Mouse (Mus musculus) spleen, postnatal 10 days (tissue): ENCODE results near the gene Akap9.
"Not testable (repeated sequence)": the region's sequence is repeated elsewhere in the genome, so short reads cannot be mapped to it uniquely, and the experiment has no call there.

Experiments used
- DNase-seq, 2 experiments: peaks; one replicate each; pipeline ENCODE4 v3.0.0; 2021 to 2022; ENCODE audit warnings: low spot score in 2 of 2

Akap9 gene

DNA sequence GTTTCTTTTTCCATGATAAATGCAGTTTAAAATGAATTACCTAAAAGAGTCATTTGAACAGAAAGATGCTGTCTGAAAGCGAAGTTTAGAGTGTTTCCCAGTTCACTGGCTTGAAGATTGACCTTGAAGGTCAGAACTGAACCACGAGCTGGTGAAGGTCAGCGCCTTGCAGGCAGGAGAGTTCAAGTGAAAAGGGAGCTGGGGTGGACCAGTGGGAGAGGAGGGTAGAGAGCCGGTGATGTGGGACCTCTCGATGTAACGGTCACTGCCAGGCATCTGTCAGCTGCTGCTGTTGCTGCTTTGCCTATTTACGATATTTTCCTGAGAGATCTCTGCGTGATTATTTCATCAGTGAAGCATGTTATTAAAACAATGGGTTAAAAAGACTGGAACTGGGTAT lies 111.5 kb downstream of the Akap9 start:
- DNase-seq, result no peak

DNA sequence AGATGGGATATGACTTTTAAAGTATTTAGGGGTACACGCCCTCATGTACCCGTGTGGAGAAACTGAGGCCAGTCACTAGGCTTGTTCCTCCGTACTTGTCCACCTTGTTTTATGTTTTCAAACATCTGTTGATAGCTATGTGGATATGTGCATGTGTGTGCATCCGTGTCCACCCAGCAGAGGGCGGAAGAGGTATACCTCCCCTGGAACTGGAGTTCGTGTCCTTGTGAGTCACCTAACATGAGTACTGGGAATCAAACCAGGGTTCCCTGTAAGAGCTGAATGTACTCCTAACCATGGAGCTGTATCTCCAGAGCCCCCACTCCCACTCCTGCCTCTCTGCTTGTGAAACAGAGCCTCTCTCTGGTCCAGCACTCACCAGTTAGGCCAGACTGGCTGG lies 112.5 kb downstream of the Akap9 start:
- DNase-seq, result peak in 1 of 2 experiments; percentile 39

DNA sequence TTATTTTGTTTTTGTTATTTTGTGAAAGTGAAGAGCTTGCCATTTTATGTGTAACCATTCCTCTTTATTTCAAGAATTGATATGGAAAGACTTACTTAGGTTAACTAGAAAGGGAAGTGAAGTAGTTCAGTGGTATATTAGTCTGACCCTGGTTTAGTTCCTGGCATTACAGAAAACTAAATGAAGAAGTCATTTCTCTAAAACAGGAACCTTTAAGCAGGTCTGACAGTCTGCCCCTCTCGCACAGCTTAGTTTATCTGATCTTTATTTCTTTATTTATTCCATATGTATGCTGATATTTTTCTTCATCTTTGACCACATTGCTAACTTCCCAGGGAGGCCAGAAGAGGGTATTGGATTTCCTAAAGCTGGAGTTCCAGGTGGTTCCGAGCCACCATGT lies 113.1 kb downstream of the Akap9 start:
- DNase-seq, result no peak

DNA sequence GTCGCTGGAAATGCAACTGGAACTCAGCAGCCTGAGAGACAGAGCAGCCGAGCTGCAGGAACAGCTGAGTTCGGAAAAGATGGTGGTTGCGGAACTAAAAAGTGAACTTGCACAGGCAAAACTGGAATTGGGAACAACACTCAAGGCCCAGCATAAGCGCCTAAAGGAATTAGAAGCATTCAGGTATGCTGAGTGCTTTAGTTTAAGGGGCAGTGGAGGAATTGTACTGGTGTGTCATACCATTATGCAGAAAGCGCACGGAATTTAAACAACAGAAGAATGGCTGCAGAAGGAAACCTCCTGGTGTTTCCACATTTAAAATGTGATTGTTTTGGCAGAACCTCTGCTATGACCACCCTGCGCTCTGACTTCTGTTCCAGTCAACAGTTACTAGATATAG lies 132.5 kb downstream of the Akap9 start:
- no peak for DNase-seq

DNA sequence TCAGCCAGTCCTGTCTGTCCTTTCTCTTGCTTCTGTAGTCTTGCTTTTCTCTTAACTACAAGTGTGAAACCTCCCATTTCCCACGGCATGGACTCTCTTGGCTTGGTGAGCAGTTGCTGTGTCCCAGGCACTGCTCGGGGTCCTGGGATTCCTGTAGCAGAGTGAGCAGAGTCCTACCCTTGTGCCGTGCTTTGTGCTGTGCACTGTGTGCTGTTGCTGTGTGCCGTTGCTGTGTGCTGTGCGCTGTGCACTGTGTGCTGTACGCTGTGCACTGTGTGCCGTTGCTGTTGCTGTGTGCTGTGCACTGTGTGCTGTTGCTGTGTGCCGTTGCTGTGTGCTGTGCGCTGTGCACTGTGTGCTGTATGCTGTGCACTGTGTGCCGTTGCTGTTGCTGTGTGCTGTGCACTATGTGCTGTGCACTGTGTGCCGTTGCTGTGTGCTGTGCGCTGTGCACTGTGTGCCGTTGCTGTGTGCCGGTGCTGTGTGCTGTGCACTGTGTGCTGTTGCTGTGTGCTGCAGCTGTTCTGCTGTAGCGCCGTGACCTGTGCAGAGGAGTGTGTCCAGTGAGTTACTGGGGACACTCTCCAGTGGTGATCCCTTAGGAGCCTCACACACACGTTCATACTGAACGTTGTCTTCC lies 138.7 kb downstream of the Akap9 start:
- DNase-seq, result no peak

DNA sequence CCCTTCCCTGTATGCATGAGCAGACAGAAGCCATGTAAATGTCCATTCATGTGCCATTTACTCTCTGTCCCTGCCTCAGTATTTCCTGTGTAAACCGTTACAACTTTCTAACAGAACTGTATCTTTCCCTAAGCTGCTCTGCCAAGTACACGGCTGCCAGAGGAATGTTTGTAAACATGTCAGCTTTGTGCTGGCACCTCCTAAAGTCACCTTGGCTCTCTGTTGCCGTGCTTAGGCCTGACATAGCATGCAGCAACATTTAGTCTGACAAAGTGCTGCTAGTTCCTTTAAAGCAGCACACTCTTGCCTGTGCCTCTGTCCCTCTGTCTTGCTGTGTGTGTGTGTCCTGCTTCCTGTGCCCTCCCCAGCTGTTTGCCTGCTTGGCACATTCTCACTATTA lies 139.3 kb downstream of the Akap9 start:
- no peak for DNase-seq

DNA sequence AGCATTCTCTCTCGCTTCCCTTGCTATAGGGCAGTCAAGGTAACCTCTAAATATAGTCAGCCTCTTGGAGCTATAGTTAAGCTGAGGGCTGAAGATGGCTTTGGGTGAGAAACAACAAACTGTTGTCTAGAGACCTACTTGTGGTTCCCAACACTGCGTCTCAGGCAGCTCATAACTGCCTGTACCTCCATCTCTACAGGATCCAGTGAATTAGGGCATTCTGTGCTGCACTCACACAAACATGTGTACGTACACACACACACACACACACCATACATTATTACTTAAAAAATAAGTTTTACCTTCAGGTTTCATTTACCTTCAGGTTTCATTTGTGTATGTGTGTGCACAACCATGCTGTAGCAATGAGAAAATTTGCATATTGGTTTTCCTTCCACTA lies 151.2 kb downstream of the Akap9 start:
- no peak for DNase-seq

DNA sequence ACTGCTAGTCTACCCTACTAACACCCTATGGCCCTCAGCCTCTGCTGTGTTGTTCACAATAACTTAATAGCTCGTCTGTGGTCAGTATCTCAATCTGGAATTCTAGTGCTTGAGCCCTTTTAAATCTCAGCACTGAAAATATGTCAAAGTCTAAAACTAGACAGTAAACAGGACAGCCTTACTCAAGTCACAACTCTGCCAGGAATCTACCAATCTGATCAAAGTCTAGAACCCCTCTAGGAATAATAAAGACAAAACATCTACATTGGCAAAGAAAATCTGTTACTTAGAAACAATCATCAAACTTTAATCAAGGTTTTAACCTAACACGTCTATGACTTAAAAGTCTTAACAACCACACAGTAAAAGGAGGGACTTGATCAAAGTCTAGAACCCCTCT lies 153.0 kb downstream of the Akap9 start:
- DNase-seq, result no peak

DNA sequence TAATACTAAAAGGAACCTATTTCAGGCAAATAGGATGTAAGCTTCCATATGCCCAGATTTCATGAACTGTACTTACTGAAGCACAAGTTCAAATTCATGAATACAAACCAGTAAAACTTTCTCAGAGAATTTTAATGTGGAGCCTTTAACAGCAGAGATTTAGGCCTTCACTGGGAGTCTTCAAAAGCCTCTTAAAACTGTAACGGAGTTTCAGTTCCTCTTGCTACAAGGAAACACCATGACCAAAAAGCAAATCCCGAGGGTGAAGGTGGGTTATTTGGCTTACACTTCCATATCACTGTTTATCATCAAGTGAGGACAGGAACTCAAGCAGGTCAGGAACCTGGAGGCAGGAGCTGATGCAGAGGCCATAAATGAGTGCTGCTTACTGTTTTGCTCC lies 153.7 kb downstream of the Akap9 start:
- DNase-seq, result no peak

DNA sequence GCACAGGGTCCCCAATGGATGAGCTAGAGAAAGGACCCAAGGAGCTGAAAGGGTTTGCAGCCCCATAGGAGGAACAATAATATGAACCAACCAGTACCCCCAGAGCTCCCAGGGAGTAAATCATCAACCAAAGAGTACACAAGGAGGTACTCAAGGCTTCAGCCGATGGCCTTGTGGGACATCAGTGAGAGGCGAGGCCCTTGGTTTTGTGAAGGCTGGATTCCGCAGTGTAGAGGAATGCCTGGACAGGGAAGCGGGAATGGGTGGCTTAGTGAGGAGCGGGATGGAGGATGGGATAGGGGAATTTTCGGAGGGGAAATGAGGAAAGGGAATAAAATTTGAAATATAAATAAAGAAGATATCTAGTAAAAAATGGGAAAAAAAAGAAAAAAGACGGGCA lies 157.1 kb downstream of the Akap9 start:
- DNase-seq, result no peak

DNA sequence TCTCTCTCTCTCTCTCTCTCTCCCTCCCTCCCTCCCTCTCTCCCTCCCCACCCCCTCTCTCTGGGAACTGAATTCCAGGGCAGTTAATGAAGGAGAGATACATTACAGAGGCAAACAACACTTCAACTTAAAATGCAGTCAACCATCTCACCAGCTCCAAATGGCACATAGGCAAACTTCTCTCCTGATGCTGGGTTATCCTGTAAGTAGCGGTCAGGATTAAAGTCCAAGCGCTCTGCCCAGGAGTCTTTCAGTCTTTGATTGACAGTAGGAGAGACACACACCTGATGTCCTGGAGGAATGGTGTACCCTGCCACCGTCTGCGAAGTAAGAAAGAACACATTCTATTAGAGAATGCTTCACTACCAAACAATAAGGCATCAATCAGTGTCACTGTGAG lies 158.5 kb downstream of the Akap9 start:
- no peak for DNase-seq

DNA sequence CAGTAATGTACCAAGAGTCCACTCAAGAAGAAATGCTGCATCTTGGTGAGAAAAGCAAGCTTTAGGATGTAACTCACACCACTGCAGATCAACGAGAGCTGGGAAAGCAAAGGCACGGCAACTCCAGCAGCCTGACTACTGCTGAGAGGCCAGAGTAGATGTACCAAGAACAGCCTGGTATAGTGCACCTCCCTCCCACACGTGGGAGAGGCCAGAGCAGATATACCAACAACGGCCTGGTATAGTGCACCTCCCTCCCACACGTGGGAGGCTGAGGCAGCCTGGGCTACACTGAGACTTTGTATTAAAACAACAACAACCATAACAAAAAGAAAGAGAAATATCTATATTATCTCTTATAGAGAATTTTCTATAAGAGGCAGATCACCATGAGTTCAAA lies 160.3 kb downstream of the Akap9 start:
- DNase-seq, result no peak

DNA sequence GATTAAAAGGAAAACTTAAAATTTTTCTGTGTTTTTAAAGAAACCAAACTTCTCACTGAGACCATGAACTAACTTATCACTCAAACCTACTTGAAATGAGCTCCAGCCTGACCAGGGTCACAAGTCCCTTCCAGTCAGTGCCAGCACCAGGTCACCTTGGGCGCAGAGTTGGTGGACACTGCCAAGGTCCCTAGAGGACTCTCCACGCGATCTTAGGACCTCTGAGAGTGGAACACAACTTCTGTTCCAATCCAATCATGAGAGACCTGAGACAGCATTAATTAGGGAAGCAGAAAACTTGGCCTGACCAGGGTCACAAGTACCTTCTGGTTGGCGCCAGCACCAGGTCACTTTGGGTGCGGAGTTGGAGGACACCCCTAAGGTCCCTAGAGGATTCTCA lies 166.6 kb downstream of the Akap9 start:
- DNase-seq, result no peak

DNA sequence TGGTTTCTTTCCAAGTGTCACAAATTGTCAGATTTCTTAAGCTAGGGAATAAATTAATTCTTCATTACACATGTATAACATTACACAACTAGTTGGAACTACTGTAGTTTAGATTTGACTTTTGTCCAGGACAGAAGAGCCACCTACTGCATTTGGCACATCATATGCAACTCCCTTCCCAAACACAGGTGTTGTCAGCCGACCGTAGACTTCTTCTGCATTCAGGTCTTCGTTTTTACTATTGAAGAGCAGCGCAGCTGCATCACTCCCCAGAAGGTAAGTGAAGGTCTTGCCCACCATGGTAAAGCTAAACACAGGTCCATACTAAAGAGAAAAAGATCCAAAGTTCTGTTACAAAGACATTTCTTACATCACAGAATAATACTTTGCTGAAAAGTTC lies 173.2 kb downstream of the Akap9 start:
- DNase-seq, result no peak

DNA sequence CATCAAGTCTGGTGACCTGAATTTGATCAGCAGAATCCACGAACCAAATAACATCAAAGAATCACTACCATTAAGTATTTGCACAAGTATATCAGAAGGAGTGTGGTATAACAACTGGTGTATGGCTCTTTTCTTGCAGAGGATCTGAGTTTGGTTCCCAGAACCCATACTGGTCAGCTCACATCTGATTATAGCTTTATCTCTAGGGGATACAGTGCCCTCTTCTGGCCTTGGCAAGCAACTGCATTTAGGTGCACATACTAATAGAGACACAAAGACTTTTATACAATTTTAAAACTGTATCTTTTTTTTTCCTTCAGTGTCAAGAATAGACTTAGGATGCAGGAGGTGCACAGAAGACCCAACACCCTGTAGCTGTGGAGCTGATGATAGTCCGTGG lies 173.9 kb downstream of the Akap9 start:
- DNase-seq, result no peak

DNA sequence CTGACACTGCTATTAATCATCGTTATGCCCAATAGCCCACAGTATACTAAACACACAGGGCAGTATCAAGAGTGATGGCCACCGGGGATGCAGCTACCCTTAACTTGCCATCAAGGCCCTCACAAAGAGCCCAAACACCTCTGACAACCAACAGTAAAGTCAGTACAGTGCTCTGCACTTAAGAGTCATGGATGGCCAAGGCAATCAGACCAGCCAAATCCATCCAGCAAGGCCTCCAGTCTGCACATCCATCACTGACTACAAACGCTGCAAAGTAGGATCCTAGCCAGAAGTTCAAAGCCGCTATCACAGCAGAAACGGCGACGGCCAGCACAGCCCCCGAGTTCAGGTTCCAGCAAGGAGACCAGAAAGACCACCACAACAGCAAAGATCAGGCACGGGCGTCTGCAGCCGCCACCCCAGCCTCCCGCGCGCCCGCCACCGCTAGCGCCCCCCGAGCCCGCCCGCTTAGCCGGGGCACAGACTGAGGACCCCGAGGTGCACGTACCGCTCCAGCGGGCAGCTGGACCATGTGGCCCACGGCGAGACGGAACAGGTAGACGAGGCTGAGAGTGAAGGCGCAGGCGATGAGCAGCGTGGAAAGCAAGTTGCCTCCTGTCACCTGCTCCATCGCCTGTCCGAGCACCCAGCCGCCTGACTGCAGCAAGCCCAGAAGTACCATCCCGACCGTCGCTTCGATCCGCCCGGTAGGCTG lies 175.9 kb downstream of the Akap9 start:
- no peak for DNase-seq

DNA sequence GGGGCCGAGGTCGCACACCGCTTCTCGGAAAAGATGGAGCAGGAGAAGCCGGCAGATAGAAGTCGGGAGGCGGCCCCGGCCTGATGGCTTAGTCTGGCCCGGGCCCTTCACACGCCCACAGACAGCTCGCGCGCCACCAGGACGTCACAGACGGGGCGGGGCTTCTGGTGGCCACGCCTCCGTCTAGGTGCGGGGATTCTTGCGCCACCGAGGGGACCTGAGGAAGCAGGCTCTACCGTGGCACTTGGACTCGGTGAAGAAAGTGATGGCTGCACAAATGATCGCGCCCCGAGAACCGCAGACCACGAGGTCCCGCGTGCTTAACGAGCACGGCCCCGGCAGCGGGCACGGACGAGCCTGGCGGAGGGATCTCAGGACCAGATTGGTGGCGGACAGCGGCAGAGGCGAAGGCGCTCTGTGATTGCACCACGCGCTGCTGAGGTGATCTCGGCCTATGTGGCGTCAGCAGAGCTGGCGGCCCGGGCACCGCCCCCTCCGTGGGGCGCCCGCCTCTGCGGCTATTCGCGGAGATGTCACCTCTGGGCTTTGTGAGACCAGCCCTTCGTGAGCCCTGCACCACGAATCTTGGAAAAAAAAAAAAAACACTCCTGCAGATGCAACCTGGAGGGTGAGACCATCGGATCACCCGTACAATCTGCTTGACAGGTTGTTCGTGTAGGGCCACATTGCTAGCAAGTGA lies 176.6 kb downstream of the Akap9 start, which contains the start of gene Cyp51:
Gene Cyp51 (minus strand): TSS at position 406 of the 700 bp plus-strand sequence.
- DNase-seq, result peak; percentile 84 to 88

DNA sequence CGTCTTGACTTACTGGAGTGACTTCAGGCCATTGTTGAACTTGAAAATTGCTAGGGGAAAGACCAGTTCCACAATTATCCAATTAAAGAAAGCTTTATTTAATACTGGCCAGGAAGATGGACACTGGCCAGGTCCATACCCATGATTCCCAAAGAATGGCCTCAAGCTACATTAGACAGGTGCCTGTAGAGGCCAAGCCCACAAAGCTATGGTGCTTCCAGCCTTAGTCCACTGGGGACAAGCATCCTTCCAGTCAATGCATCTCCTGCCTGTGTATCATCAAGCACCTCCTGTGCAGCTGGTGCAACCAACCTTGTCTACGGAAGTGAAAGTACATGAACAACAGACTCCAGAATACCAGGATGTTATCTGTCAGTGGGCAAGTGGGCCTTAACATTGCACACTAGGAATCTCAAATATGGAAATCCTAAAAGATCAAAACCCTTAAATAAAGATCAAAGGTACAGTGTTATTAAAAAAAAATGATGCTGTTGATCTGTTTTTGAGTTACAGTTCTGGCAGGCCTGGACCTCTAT lies 177.9 kb downstream of the Akap9 start:
- no peak for DNase-seq

DNA sequence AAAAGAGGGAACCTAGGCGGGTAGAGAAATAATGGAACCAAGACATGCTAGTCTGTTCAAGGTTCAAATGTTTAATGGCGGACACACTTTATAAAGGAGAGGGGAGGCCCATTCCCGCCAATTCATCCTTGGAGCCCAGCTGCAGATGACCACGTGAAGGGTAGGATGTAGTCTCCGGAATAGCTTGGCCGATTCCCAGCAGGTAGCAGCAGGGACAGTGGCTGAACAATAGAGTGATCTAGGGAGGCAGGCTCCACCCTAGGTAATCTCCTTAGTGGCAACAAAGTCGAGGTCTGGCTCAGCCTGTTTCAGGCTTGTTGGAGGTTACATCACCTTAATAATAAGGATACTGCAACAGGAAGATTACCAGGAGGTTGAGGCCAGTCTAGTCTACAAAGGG lies 179.2 kb downstream of the Akap9 start:
- DNase-seq, result not testable (repeated sequence)

DNA sequence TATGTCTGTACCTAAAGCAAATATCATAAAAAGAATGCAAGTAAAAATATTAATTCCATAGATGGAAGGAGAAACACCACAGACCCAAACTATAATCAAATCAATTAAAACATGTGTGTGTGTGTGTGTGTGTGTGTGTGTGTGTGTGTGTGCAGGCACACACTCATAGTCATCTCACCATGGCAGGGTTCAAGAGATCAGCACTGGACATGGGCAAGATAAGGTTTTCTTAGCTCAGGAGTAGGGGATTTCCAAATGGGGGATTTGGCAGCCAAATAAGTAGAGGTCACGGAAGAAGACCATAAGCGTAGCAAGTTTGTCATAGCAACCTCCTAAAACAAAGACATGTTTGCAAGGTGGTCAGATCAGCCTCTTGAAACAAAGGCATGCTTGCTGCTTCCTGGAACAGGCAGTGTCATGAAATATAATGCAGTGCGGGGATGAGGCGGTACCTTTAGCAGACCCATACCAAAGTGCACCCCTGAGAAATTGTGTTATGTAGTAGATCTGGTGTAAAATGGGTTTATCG lies 184.8 kb downstream of the Akap9 start:
- no peak for DNase-seq
